Mouse (Mus musculus): Measurements from ENCODE around the gene Crtc3. TPM values are rescaled to one million over a fixed set of nuclear protein-coding genes. Genes with fewer than 3 reads are reported as not detected.

Crtc3 gene
- polyA plus RNA-seq, 1 experiment from 2014 or later, result 21.6 TPM

GRCm38 (mm10) chr7:80539581-80539980, 149.1 kb downstream of the Crtc3 start:
- Histone ChIP-seq H3K36me3 (ENCODE audit: control insufficient read depth, insufficient read depth, low read length) (no peaks in the 10 kb centered on the region), H3K27me3 (replicated peaks; ENCODE audit: control insufficient read depth, insufficient read depth, low read length) (no peaks in the 10 kb centered on the region), H3K4me1 (ENCODE audit: control insufficient read depth, insufficient read depth, low read length) (no peaks in the 10 kb centered on the region), H3K9me3 (ENCODE audit: control insufficient read depth, low read length) (no peaks in the 10 kb centered on the region), H3K27ac (replicated peaks; ENCODE audit: low read depth, low read length) (no peak overlapping the region), H3K4me2 (ENCODE audit: low read depth, low read length) (no peak overlapping the region), H3K9ac (ENCODE audit: low read depth, low read length) (no peak overlapping the region), H3K4me3 (ENCODE audit: low read depth, low read length) (no peak overlapping the region)
- DNase-seq (ENCODE audit: low spot score), result no peak
- WGBS, result 58% methylated on average over 5 of the region's 5 CpGs
- ATAC-seq (ENCODE audit: low read depth), result no peak

Other genes with a start within 250 kb of the Crtc3 start
- gene Blm, start 153.8 kb downstream of the Crtc3 start, polyA plus RNA-seq (2014; fragmentation: Nextera tagmentation; extraction: Ambion mirVana), result 13.1 and 17.1 TPM in 2 replicates
- 68.6 and 73.7 TPM in 2 replicates for gene Iqgap1, start 137.1 kb upstream of the Crtc3 start, polyA plus RNA-seq (2014; fragmentation: Nextera tagmentation; extraction: Ambion mirVana)
- 1.8 and 2.1 TPM in 2 replicates for gene Zscan2, start 172.0 kb upstream of the Crtc3 start, polyA plus RNA-seq (2014; fragmentation: Nextera tagmentation; extraction: Ambion mirVana)
- 20.9 and 25.8 TPM in 2 replicates for gene Wdr73, start 212.4 kb upstream of the Crtc3 start, polyA plus RNA-seq (2014; fragmentation: Nextera tagmentation; extraction: Ambion mirVana)
- 7.7 and 9.0 TPM in 2 replicates for gene Nmb, start 216.2 kb upstream of the Crtc3 start, polyA plus RNA-seq (2014; fragmentation: Nextera tagmentation; extraction: Ambion mirVana)

Data from embryonic facial prominence, embryonic 14.5 days (tissue).